Mouse (Mus musculus): ENCODE measurements around the gene Rab11fip4. TPM values are rescaled to one million over a fixed set of nuclear protein-coding genes. Genes with fewer than 3 reads are reported as not detected.

Rab11fip4 gene
- total RNA-seq, 1 experiment: 13.6 TPM

DNA sequence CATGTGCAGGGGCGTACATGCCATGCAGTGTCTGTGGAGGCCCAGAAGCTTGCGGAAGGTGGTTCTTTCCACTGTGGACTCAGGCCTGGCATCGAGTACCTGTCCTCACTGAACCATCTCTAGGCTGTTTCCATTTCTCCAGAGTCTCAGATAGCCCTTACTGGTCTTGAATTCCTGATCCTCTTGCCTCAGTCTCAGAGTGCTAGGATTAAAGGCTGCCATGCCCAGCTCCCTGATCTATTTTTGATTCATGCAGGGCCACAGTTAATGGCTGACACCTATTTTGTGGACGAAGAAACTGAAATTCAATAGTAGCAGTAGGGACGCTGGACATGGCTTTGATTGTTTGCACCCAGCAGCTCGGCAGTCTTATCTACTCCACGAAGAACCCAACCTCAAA is 110.5 kb downstream of the Rab11fip4 start:
- peaks cover 2% of the 10 kb centered on the region for H3K36me3 ChIP-seq (ENCODE audit: control insufficient read depth, insufficient read depth, low read length, poor library complexity, severe bottlenecking)
- no peak overlapping the region for H3K27ac ChIP-seq (ENCODE audit: insufficient read depth, low read depth, low read length, poor library complexity, severe bottlenecking)
- no peak overlapping the region for H3K4me3 ChIP-seq (ENCODE audit: insufficient read depth in 1 of 2, low read depth in 1 of 2, low read length in 2 of 2, poor library complexity in 1 of 2, severe bottlenecking in 1 of 2)
- H3K9ac ChIP-seq (ENCODE audit: insufficient read depth, low read depth, low read length, poor library complexity, severe bottlenecking): no peak overlapping the region
- TF ChIP-seq HCFC1 (IDR thresholded peaks at IDR 0.05; ENCODE audit: borderline replicate concordance, insufficient read depth, low read length): no peak
- TF ChIP-seq MAFK (IDR thresholded peaks at IDR 0.05; ENCODE audit: insufficient read depth, low read depth, low read length): no peak
- TF ChIP-seq CHD2 (IDR thresholded peaks at IDR 0.05; ENCODE audit: low read depth, low read length): no peak
- TF ChIP-seq ZNF384 (IDR thresholded peaks at IDR 0.05; ENCODE audit: low read depth, low read length): no peak
- no peak for TF ChIP-seq ZC3H11A (IDR thresholded peaks at IDR 0.05; ENCODE audit: borderline replicate concordance, low read depth, low read length)
- DNase-seq (ENCODE audit: low read depth, low spot score): no peak
- peaks cover 0 to 2% of the 10 kb centered on the region in 2 experiments; a peak in 1 of 4 replicates for H3K4me1 ChIP-seq (ENCODE audit: control insufficient read depth in 2 of 2, insufficient read depth in 2 of 2, low read length in 2 of 2, poor library complexity in 1 of 2)
- no peaks in the 10 kb centered on the region for H3K9me3 ChIP-seq (ENCODE audit: control insufficient read depth, insufficient read depth, low read depth, low read length)
- in situ Hi-C loops (cut with MboI; ENCODE audit: low sequenced_read_pairs in 2 of 2, unreplicated experiment in 2 of 2): loop anchor here (5.0 to 25.0 kb wide), 2 partner anchors 211 to 221 kb away; no protein-coding TSS in a partner anchor

DNA sequence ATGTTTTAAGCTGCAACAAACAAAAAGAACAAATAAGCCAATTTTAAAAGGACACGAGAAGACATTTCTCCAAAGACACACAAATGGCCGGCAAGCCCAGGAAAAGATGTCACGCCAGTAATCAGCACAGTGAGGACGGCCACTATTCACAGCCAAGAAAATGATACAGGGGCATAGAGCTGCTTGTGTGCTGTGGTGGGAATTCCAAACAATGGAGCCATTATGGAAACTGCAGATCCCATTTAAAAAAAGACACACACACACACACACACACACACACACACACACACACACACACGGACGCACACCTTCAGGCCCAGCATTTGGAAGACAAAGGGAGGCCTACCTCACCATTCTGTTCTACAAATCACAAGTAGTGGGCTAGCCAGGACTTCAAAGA is 111.1 kb downstream of the Rab11fip4 start:
- TF ChIP-seq ZNF384 (IDR thresholded peaks at IDR 0.05; ENCODE audit: low read depth, low read length) (no peak), ZC3H11A (IDR thresholded peaks at IDR 0.05; ENCODE audit: borderline replicate concordance, low read depth, low read length) (no peak), HCFC1 (IDR thresholded peaks at IDR 0.05; ENCODE audit: borderline replicate concordance, insufficient read depth, low read length) (no peak), MAFK (IDR thresholded peaks at IDR 0.05; ENCODE audit: insufficient read depth, low read depth, low read length) (no peak), CHD2 (IDR thresholded peaks at IDR 0.05; ENCODE audit: low read depth, low read length) (no peak)
- Histone ChIP-seq H3K36me3 (ENCODE audit: control insufficient read depth, insufficient read depth, low read length, poor library complexity, severe bottlenecking) (peaks cover 2% of the 10 kb centered on the region), H3K4me3 (ENCODE audit: insufficient read depth in 1 of 2, low read depth in 1 of 2, low read length in 2 of 2, poor library complexity in 1 of 2, severe bottlenecking in 1 of 2) (no peak overlapping the region), H3K9me3 (ENCODE audit: control insufficient read depth, insufficient read depth, low read depth, low read length) (no peaks in the 10 kb centered on the region), H3K27ac (ENCODE audit: insufficient read depth, low read depth, low read length, poor library complexity, severe bottlenecking) (no peak overlapping the region), H3K4me1 (ENCODE audit: control insufficient read depth in 2 of 2, insufficient read depth in 2 of 2, low read length in 2 of 2, poor library complexity in 1 of 2) (peaks cover 0 to 2% of the 10 kb centered on the region in 2 experiments; a peak in 1 of 4 replicates), H3K9ac (ENCODE audit: insufficient read depth, low read depth, low read length, poor library complexity, severe bottlenecking) (no peak overlapping the region)
- DNase-seq (ENCODE audit: low read depth, low spot score): no peak
- in situ Hi-C loops (cut with MboI; ENCODE audit: low sequenced_read_pairs in 2 of 2, unreplicated experiment in 2 of 2): loop anchor here (5.0 to 25.0 kb wide), 2 partner anchors 210 to 220 kb away; no protein-coding TSS in a partner anchor

- in situ Hi-C loops (cut with MboI; ENCODE audit: low sequenced_read_pairs in 2 of 2, unreplicated experiment in 2 of 2): loop anchor here (5.0 to 25.0 kb wide), 2 partner anchors 209 to 219 kb away; no protein-coding TSS in a partner anchor
- H3K9me3 ChIP-seq (ENCODE audit: control insufficient read depth, insufficient read depth, low read depth, low read length): no peaks in the 10 kb centered on the region
- no peak overlapping the region for H3K27ac ChIP-seq (ENCODE audit: insufficient read depth, low read depth, low read length, poor library complexity, severe bottlenecking)
Observed at GRCm38 (mm10) chr11:79703452-79703851, 112.4 kb downstream of the Rab11fip4 start.

DNA sequence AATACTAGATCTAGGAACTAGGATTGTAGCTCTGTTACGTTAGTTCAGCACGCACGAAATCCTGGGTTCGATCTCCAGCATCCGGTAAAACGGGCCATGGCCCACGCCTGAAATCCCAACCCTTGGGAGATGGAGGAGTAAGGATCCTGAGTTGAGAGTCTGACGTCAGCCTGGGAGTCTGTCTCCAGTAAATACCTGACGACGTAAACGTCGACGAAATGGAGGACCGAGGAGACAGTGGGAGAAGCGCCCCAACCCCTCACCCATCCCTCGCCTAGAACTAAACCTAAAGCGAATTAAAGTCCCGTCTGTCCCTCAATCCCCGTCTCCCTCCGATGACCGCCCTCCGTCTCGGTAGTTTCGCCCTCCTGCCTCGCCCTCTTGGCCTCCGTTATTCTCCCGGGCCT is 112.9 kb downstream of the Rab11fip4 start:
- TF ChIP-seq ZNF384 (IDR thresholded peaks at IDR 0.05; ENCODE audit: low read depth, low read length) (no peak), ZC3H11A (IDR thresholded peaks at IDR 0.05; ENCODE audit: borderline replicate concordance, low read depth, low read length) (0 out of 2 replicates have a peak, but pooled peaks have one; percentile 23), HCFC1 (IDR thresholded peaks at IDR 0.05; ENCODE audit: borderline replicate concordance, insufficient read depth, low read length) (0 out of 2 replicates have a peak, but pooled peaks have one; percentile 57), MAFK (IDR thresholded peaks at IDR 0.05; ENCODE audit: insufficient read depth, low read depth, low read length) (no peak), CHD2 (IDR thresholded peaks at IDR 0.05; ENCODE audit: low read depth, low read length) (no peak)
- peak overlapping the region; percentile 96 to 99 for H3K4me3 ChIP-seq (ENCODE audit: insufficient read depth in 1 of 2, low read depth in 1 of 2, low read length in 2 of 2, poor library complexity in 1 of 2, severe bottlenecking in 1 of 2)
- H3K36me3 ChIP-seq (ENCODE audit: control insufficient read depth, insufficient read depth, low read length, poor library complexity, severe bottlenecking): peaks cover 2% of the 10 kb centered on the region
- H3K9me3 ChIP-seq (ENCODE audit: control insufficient read depth, insufficient read depth, low read depth, low read length): no peaks in the 10 kb centered on the region
- H3K4me1 ChIP-seq (ENCODE audit: control insufficient read depth in 2 of 2, insufficient read depth in 2 of 2, low read length in 2 of 2, poor library complexity in 1 of 2): peaks cover 0 to 2% of the 10 kb centered on the region in 2 experiments; a peak in 1 of 4 replicates
- DNase-seq (ENCODE audit: low read depth, low spot score): peak; percentile 54
- H3K27ac ChIP-seq (ENCODE audit: insufficient read depth, low read depth, low read length, poor library complexity, severe bottlenecking): peak overlapping the region; percentile 71
- in situ Hi-C loops (cut with MboI; ENCODE audit: low sequenced_read_pairs in 2 of 2, unreplicated experiment in 2 of 2): loop anchor here (5.0 to 25.0 kb wide), 2 partner anchors 208 to 218 kb away; no protein-coding TSS in a partner anchor
- peak overlapping the region; percentile 98 for H3K9ac ChIP-seq (ENCODE audit: insufficient read depth, low read depth, low read length, poor library complexity, severe bottlenecking)

More at GRCm38 (mm10) chr11:79703452-79703851, 112.4 kb downstream of the Rab11fip4 start:
- Histone ChIP-seq H3K36me3 (ENCODE audit: control insufficient read depth, insufficient read depth, low read length, poor library complexity, severe bottlenecking) (peaks cover 2% of the 10 kb centered on the region), H3K9ac (ENCODE audit: insufficient read depth, low read depth, low read length, poor library complexity, severe bottlenecking) (peak overlapping the region; percentile 35; the same call in 1 of the 2 replicates), H3K4me3 (ENCODE audit: insufficient read depth in 1 of 2, low read depth in 1 of 2, low read length in 2 of 2, poor library complexity in 1 of 2, severe bottlenecking in 1 of 2) (peak overlapping the region; percentile 96 to 99), H3K4me1 (ENCODE audit: control insufficient read depth in 2 of 2, insufficient read depth in 2 of 2, low read length in 2 of 2, poor library complexity in 1 of 2) (peaks cover 0 to 2% of the 10 kb centered on the region in 2 experiments; a peak in 1 of 4 replicates)
- no peak for DNase-seq (ENCODE audit: low read depth, low spot score)
- no peak for TF ChIP-seq ZC3H11A (IDR thresholded peaks at IDR 0.05; ENCODE audit: borderline replicate concordance, low read depth, low read length)
- TF ChIP-seq ZNF384 (IDR thresholded peaks at IDR 0.05; ENCODE audit: low read depth, low read length): no peak
- TF ChIP-seq HCFC1 (IDR thresholded peaks at IDR 0.05; ENCODE audit: borderline replicate concordance, insufficient read depth, low read length): no peak
- no peak for TF ChIP-seq MAFK (IDR thresholded peaks at IDR 0.05; ENCODE audit: insufficient read depth, low read depth, low read length)
- TF ChIP-seq CHD2 (IDR thresholded peaks at IDR 0.05; ENCODE audit: low read depth, low read length): no peak

Measured in ES-E14 (cell line).